Mouse (Mus musculus): ENCODE results near the gene Gm7145.
"Not testable (repeated sequence)": the region's sequence is repeated elsewhere in the genome, so short reads cannot be mapped to it uniquely, and the experiment has no call there.

DNA sequence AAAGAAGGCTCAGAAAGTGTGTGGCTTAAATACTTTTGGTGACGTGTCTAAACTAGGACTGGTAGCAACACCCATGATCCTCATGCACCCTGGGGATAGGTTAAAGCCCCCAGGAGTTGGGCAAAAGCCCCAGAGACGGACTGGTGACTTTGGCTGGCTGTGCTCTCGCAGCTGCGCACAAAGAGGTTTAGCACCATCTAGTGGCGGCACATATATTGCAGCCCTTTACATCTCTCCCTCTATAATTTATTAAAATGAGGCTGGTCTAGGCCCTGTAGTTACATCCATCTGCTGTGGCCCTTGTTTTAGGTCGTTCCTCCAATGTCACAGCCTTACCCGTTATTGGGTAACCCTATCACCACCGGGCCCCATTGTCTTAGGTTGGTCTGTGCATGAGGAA, 47.0 kb downstream of the Gm7145 start:
- TF ChIP-seq CTCF, EP300 (IDR thresholded peaks at IDR 0.05): not testable (repeated sequence)

All from lung, postnatal 0 days (tissue).